Mouse (Mus musculus) MEL (cell line): ENCODE results near the gene Fgf12. TPM values are rescaled to one million over a fixed set of nuclear protein-coding genes. Genes with fewer than 3 reads are reported as not detected.

ENCODE experiments used
- DNase-seq: peaks from one replicate; pipeline ENCODE4 v3.0.0; 2011; ENCODE audit warnings: low read depth, low spot score
- H3K27ac ChIP-seq: 2 replicates; pipeline ENCODE4 v1.5.1; 2012; ENCODE audit warnings: low read depth, mild to moderate bottlenecking, control low read depth, low read length, moderate library complexity; ENCODE audit not compliant: control insufficient read depth
- H3K27me3 ChIP-seq, 2 experiments: fragments of 150-350 bp in 1 of 2; sonication (generic) in 1 of 2; 2 replicates each; pipeline ENCODE4 v1.6.1; 2012; ENCODE audit warnings: low read length in 2 of 2, mild to moderate bottlenecking in 2 of 2, improper control_type of control experiment in 1 of 2, moderate library complexity in 1 of 2; ENCODE audit not compliant: insufficient read depth in 2 of 2, control insufficient read depth in 1 of 2
- H3K36me3 ChIP-seq, 2 experiments: 2 replicates each; pipeline ENCODE4 v1.6.1; 2012 to 2014; ENCODE audit warnings: low read length in 2 of 2, improper control_type of control experiment in 1 of 2, inconsistent platforms in 1 of 2, mild to moderate bottlenecking in 1 of 2; ENCODE audit not compliant: insufficient read depth in 2 of 2, control insufficient read depth in 1 of 2
- H3K4me1 ChIP-seq, 2 experiments: fragments of 150-350 bp in 1 of 2; sonication (generic) in 1 of 2; 2 replicates each; pipeline ENCODE4 v1.6.1; 2012; ENCODE audit warnings: low read length in 2 of 2, improper control_type of control experiment in 1 of 2, mild to moderate bottlenecking in 1 of 2; ENCODE audit not compliant: insufficient read depth in 2 of 2, control insufficient read depth in 1 of 2
- H3K4me3 ChIP-seq, 2 experiments: fragments of 150-350 bp in 1 of 2; sonication (generic) in 1 of 2; 2 replicates each; pipeline ENCODE4 v1.5.1; 2012; ENCODE audit warnings: low read depth in 2 of 2, low read length in 2 of 2, mild to moderate bottlenecking in 2 of 2, moderate library complexity in 2 of 2, control low read depth in 1 of 2, improper control_type of control experiment in 1 of 2; ENCODE audit not compliant: control insufficient read depth in 1 of 2, insufficient read depth in 1 of 2
- H3K79me2 ChIP-seq: 2 replicates; pipeline ENCODE4 v1.6.1; 2012; ENCODE audit warnings: mild to moderate bottlenecking, low read length, moderate library complexity; ENCODE audit not compliant: control insufficient read depth, poor library complexity, insufficient read depth
- H3K9ac ChIP-seq: 2 replicates; pipeline ENCODE4 v1.6.1; 2012; ENCODE audit warnings: low read depth, mild to moderate bottlenecking, control low read depth, low read length, moderate library complexity; ENCODE audit not compliant: control insufficient read depth, poor library complexity, severe bottlenecking
- H3K9me3 ChIP-seq: fragments of 150-350 bp; sonication (generic); replicated peaks from 2 replicates; pipeline ENCODE4 v1.6.1; 2012; ENCODE audit warnings: mild to moderate bottlenecking, low read length, improper control_type of control experiment, moderate library complexity; ENCODE audit not compliant: insufficient read depth
- CHD2 ChIP-seq: IDR thresholded peaks from 2 replicates; pipeline ENCODE4 v1.6.1; 2011; ENCODE audit warnings: low read length, improper control_type of control experiment
- CTCF ChIP-seq, 3 experiments: IDR thresholded peaks in 2 of 3; conservative IDR thresholded peaks in 1 of 3; 2 replicates each; pipeline ENCODE4 v1.5.1; 2011 to 2012; ENCODE audit warnings: low read length in 3 of 3, low read depth in 2 of 3, mild to moderate bottlenecking in 2 of 3, improper control_type of control experiment in 1 of 3, inconsistent platforms in 1 of 3, mixed read lengths in 1 of 3, moderate library complexity in 1 of 3; ENCODE audit not compliant: control insufficient read depth in 1 of 3, insufficient read depth in 1 of 3, poor library complexity in 1 of 3, severe bottlenecking in 1 of 3
- E2F4 ChIP-seq: IDR thresholded peaks from 2 replicates; pipeline ENCODE4 v1.6.1; 2011; ENCODE audit warnings: low read depth, low read length, improper control_type of control experiment, borderline replicate concordance
- ETS1 ChIP-seq: IDR thresholded peaks from 2 replicates; pipeline ENCODE4 v1.6.1; 2012; ENCODE audit warnings: low read depth, mild to moderate bottlenecking, inconsistent platforms, low read length, improper control_type of control experiment, moderate library complexity
- GABPA ChIP-seq: IDR thresholded peaks from 2 replicates; pipeline ENCODE4 v1.6.1; 2012; ENCODE audit warnings: low read depth, mild to moderate bottlenecking, inconsistent platforms, low read length, improper control_type of control experiment, moderate library complexity
- JUND ChIP-seq: IDR thresholded peaks from 2 replicates; pipeline ENCODE4 v1.6.1; 2011; ENCODE audit warnings: low read depth, mild to moderate bottlenecking, improper control_type of control experiment, low read length
- MAZ ChIP-seq: IDR thresholded peaks from 2 replicates; pipeline ENCODE4 v1.6.1; 2012; ENCODE audit warnings: low read depth, mild to moderate bottlenecking, inconsistent platforms, low read length, improper control_type of control experiment
- MEF2A ChIP-seq: IDR thresholded peaks from 2 replicates; pipeline ENCODE4 v1.6.1; 2014; ENCODE audit warnings: low read depth, mild to moderate bottlenecking, inconsistent platforms, low read length, improper control_type of control experiment; ENCODE audit not compliant: poor library complexity, insufficient replicate concordance, severe bottlenecking; ENCODE audit errors: extremely low read depth
- MXI1 ChIP-seq: IDR thresholded peaks from 2 replicates; pipeline ENCODE4 v1.6.1; 2011; ENCODE audit warnings: mild to moderate bottlenecking, low read depth, low read length, improper control_type of control experiment
- MYC ChIP-seq: IDR thresholded peaks from 2 replicates; pipeline ENCODE4 v1.6.1; 2011; ENCODE audit warnings: low read depth, mild to moderate bottlenecking, low read length, improper control_type of control experiment, moderate library complexity
- NELFE ChIP-seq: IDR thresholded peaks from 2 replicates; pipeline ENCODE4 v1.6.1; 2011; ENCODE audit warnings: low read depth, low read length, improper control_type of control experiment
- NRF1 ChIP-seq: IDR thresholded peaks from 2 replicates; pipeline ENCODE4 v1.6.1; 2014; ENCODE audit warnings: low read depth, mild to moderate bottlenecking, inconsistent platforms, low read length, improper control_type of control experiment, moderate library complexity; ENCODE audit not compliant: poor library complexity, insufficient read depth, severe bottlenecking
- POLR2A ChIP-seq, 2 experiments: IDR thresholded peaks; 2 replicates each; pipeline ENCODE4 v1.6.1; 2011 to 2012; ENCODE audit warnings: low read length in 2 of 2, mild to moderate bottlenecking in 2 of 2, control low read depth in 1 of 2, improper control_type of control experiment in 1 of 2, low read depth in 1 of 2, moderate library complexity in 1 of 2; ENCODE audit not compliant: control insufficient read depth in 1 of 2, insufficient read depth in 1 of 2, poor library complexity in 1 of 2
- POLR2AphosphoS2 ChIP-seq: IDR thresholded peaks from 2 replicates; pipeline ENCODE4 v1.6.1; 2011; ENCODE audit warnings: low read length, improper control_type of control experiment
- TAL1 ChIP-seq: IDR thresholded peaks from 2 replicates; pipeline ENCODE4 v1.6.1; 2012; ENCODE audit warnings: mild to moderate bottlenecking, inconsistent platforms, low read length, moderate library complexity, mixed read lengths
- TBP ChIP-seq: IDR thresholded peaks from 2 replicates; pipeline ENCODE4 v1.8.0; 2011; ENCODE audit warnings: low read depth, low read length, improper control_type of control experiment
- polyA plus RNA-seq, 2 experiments: library from polyadenylated mRNA; stranded (reverse) in 1 of 2; unstranded in 1 of 2; fragments of >175 nt in 1 of 2; fragments of >200 nt in 1 of 2; gene quantifications; 2 replicates each; pipeline versions ENCODE4 v1.2.1 to v1.2.4; 2012; ENCODE audit warnings: low replicate concordance in 2 of 2, low read depth in 1 of 2; ENCODE audit not compliant: insufficient read length in 2 of 2, insufficient read depth in 1 of 2, missing spikeins in 1 of 2
- total RNA-seq: library from RNA; depleted of rRNA; stranded (reverse); fragments of 300-350 nt; gene quantifications from 2 replicates; pipeline ENCODE4 v1.2.3, GENCODE M21; 2012

Fgf12 gene
- total and polyA plus RNA-seq, 3 experiments = not detected

- Histone ChIP-seq H3K4me1 (no peaks in the 10 kb centered on the region), H3K4me3 (no peak overlapping the region), H3K9me3 (no peaks in the 10 kb centered on the region), H3K27me3 (no peaks in the 10 kb centered on the region), H3K9ac (no peak overlapping the region), H3K79me2 (no peaks in the 10 kb centered on the region), H3K27ac (no peak overlapping the region), H3K36me3 (no peaks in the 10 kb centered on the region)
- DNase-seq = no peak
- TF ChIP-seq MXI1 (no peak), E2F4 (no peak), TBP (no peak), ETS1 (no peak), POLR2AphosphoS2 (no peak), JUND (no peak), MAZ (no peak)
- TF ChIP-seq, all 39 proteins: peak for 0
These were observed 121.9 kb downstream of the Fgf12 start for GRCm38 (mm10) chr16:28630771-28631484.

DNA sequence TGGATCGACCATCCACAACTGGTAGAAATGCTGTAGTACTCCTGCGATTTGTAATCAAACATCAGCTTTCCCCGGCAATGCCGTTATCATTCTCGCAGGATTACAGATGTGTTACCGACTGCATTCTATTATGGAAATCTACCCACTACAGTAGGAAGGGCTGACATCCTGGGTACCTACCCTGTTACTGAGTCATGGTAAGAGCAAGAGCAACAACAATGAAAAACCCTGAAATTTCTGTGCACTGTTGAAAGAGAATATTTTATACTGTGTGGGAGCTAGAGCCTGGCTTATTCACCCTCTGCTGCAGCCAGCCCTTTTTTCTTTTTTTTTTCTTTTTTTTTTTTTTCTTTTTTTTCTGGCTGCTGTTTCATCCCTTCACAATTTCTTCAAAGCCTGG lies 126.6 kb downstream of the Fgf12 start:
- Histone ChIP-seq H3K36me3 (no peaks in the 10 kb centered on the region), H3K27me3 (no peaks in the 10 kb centered on the region)
- no peak for TF ChIP-seq MYC
- TF ChIP-seq POLR2A (IDR thresholded peaks at IDR 0.05; ENCODE audit: control insufficient read depth in 1 of 2, insufficient read depth in 1 of 2, low read depth in 1 of 2, low read length in 2 of 2, poor library complexity in 1 of 2) = no peak
- TF ChIP-seq CHD2 = no peak
- no peak for TF ChIP-seq GABPA
- TF ChIP-seq MXI1 = no peak
- TF ChIP-seq TAL1 = no peak
- TF ChIP-seq MEF2A = no peak

DNA sequence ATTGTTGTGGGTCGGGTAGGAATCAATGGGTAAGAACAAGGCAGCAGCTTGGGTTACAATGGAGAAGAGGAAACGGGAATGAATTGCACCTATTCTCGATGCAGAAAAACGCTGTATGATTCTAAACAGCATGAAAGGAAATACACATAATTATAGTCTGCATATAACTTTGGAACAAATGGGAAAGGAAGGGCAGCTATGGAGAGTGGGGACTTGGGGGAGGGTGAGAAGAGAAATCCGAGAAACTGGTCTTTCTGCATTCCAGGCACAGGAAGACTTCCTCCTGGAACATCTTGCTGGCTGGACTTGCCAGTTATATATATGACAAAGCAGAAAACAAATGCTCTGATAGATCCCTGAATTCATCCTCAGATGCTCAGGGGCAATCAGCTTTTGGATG lies 127.2 kb downstream of the Fgf12 start:
- Histone ChIP-seq H3K27ac (no peak overlapping the region), H3K27me3 (no peaks in the 10 kb centered on the region), H3K4me3 (no peak overlapping the region), H3K4me1 (no peaks in the 10 kb centered on the region), H3K9ac (no peak overlapping the region), H3K79me2 (no peaks in the 10 kb centered on the region), H3K36me3 (no peaks in the 10 kb centered on the region), H3K9me3 (no peaks in the 10 kb centered on the region)
- TF ChIP-seq CTCF (IDR thresholded peaks at IDR 0.05 in 2 of 3, conservative IDR thresholded peaks at IDR 0.05 in 1 of 3; ENCODE audit: control insufficient read depth in 1 of 3, insufficient read depth in 1 of 3, low read depth in 2 of 3, low read length in 3 of 3, poor library complexity in 1 of 3, severe bottlenecking in 1 of 3) (no peak), NRF1 (no peak), NELFE (no peak)
- DNase-seq = no peak

More for the DNA sequence above, 126.6 kb downstream of the Fgf12 start:
- H3K27ac ChIP-seq = no peak overlapping the region
- no peak overlapping the region for H3K4me3 ChIP-seq
- H3K4me1 ChIP-seq = no peaks in the 10 kb centered on the region
- H3K79me2 ChIP-seq = no peaks in the 10 kb centered on the region
- no peak overlapping the region for H3K9ac ChIP-seq
- no peak for DNase-seq
- H3K9me3 ChIP-seq = no peaks in the 10 kb centered on the region
